Mouse (Mus musculus) urinary bladder, postnatal 25 days (tissue): ENCODE measurements around the gene March4.

Experiments used
- DNase-seq: peaks from one replicate; pipeline ENCODE4 v3.0.0; 2022; ENCODE audit warnings: low spot score

March4 gene

GRCm38 (mm10) chr1:72390420-72390819, 146.3 kb downstream of the March4 start:
- no peak for DNase-seq

- DNase-seq: no peak
Measured at GRCm38 (mm10) chr1:72383651-72384050, 153.1 kb downstream of the March4 start.

- DNase-seq: no peak
Measured at GRCm38 (mm10) chr1:72383056-72383455, 153.7 kb downstream of the March4 start.

- no peak for DNase-seq
Measured at GRCm38 (mm10) chr1:72380544-72380943, 156.2 kb downstream of the March4 start.

- no peak for DNase-seq
Measured at GRCm38 (mm10) chr1:72379752-72380353, 156.9 kb downstream of the March4 start.

GRCm38 (mm10) chr1:72378151-72378550, 158.6 kb downstream of the March4 start:
- DNase-seq: no peak
